Mouse (Mus musculus): ENCODE measurements around the gene Fam3c.
"Not testable (repeated sequence)": the region's sequence is repeated elsewhere in the genome, so short reads cannot be mapped to it uniquely, and the experiment has no call there.

Fam3c gene

GRCm38 (mm10) chr6:22292056-22292455 lies 64.0 kb downstream of the Fam3c start:
- no peak for DNase-seq (ENCODE audit: low spot score)

DNA sequence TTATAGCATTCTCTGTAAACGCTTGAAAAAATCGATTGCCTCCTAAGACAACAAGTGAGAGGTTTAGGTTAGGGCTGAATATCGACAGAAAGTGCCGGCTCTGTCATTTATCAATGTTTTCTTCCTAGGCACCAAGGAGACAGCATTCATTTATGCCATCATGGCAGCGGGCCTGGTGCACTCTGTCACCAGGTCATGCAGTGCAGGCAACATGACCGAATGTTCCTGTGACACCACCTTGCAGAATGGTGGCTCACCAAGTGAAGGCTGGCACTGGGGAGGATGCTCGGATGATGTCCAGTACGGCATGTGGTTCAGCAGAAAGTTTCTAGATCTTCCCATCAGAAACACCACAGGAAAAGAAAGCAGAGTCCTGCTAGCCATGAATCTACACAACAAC lies 65.3 kb downstream of the Fam3c start:
- DNase-seq (ENCODE audit: low spot score): no peak

DNA sequence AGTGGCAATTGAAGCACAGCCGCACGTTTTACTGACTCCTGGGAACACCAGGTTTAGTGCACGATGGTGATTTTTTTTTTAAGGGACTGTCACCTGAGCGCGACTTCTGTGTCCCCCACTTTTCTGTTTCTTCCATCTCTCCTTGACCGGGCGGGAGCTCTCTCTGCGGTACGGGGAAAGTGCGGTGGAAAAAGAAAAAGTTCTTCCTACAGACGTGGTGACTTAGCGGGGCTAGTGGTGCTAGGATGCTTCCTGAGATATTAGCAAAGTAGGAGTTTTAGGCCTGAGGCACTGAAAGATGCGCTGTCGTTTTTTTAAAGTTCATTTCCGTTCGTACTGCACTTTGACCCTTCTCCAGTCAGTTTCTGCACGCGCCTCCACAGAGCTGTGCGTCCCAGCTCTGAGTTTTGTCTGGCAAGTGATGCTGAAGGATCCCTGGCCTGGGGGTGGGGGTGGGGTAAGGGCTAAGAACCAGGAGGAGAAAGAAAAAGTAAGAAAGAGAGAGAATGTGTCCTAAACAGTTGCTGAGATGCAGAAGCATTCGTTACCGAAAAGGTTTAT lies 66.5 kb downstream of the Fam3c start:
- no peak for DNase-seq (ENCODE audit: low spot score)

GRCm38 (mm10) chr6:22288737-22289460 lies 67.1 kb downstream of the Fam3c start:
- peak; percentile 32 for DNase-seq (ENCODE audit: low spot score)

DNA sequence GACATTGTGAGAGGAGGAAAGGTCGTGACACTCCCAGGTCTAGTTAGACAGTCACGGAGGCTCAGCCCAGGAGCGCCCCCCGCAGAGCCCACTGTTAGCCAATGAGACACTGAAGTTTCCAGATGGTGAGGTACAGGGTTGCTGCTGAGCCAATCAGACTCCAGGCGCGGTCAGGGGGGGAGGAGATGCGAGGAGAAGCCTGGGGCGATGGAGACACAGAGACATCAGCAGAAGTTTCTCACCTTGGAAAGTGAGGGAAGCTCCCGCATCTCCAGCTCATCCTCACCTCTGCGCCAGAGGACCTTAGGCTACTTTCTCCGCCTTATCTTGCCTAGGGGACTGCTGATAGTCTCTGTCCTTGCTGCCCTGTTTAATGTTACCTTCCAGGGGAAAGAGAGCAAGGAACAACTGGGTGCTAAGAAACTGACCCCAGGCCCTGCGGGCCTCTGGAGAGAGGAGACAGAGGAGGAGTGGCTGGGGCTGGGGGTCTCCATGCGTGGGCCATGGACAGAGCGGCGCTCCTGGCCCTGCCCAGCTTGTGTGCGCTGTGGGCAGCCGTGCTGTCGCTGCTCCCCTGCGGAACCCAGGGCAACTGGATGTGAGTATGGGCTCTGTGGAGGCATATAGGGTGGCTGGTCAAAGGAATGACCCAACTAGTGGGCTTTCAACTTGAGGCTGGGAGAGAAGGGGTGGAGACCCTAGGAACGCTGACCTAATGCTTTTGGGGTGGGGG lies 67.9 kb downstream of the Fam3c start, which contains the start of gene Wnt16:
Gene Wnt16, plus strand, starts transcription at position 224 of the 733 bp plus-strand sequence.
- peak; percentile 45 for DNase-seq (ENCODE audit: low spot score)

- no peak for DNase-seq (ENCODE audit: low spot score)
Observed at GRCm38 (mm10) chr6:22282405-22282804, 73.6 kb downstream of the Fam3c start.

DNA sequence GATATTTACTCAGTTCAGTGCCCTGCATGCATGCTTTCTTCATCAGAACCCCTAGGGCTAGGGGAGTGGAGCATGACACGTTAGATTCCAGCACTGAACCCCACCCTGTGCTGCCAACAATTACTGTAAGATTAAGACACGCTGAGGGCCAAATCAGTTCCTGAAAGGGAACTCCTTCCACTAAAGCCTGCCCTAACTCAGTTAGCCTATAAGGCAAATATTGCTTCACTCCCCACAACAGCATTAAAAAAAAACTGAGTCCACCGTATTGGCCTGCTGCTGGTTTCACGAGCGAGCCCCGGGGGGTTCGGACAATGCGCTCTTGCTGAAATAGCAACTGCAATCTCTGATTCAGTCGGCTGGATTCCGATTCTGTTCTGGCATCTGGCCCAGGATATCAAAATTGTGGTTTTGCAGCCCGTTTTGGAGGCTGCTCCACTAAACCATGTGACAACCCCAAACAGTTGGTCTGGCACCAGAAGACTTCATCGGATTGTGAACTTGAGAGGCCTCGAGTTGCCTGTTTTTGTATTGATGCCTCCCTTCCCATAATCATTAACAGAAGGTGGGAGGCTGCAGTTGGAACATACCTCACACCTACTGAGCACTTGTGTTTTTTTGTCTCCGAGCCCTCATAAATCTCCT lies 75.7 kb downstream of the Fam3c start:
- DNase-seq (ENCODE audit: low spot score): peak; percentile 43

DNA sequence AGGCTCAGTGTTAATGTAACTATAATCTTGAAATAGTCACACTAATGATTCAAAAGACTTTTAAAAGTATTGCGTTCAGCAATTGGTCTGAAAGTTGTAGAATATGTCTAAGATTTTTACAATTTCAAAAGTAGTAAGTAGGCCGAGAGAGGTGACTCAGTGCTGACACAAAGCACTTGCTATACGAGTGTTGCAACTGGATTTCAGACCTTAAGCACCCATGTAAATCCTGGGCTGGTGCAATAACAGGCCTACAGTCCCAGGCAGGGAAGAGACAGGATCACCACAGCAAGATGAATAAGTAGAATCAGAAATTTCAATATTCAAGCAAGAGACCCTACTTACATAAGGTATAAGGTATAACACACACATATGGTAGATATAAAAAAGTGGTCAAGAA lies 78.1 kb downstream of the Fam3c start:
- no peak for DNase-seq (ENCODE audit: low spot score)

DNA sequence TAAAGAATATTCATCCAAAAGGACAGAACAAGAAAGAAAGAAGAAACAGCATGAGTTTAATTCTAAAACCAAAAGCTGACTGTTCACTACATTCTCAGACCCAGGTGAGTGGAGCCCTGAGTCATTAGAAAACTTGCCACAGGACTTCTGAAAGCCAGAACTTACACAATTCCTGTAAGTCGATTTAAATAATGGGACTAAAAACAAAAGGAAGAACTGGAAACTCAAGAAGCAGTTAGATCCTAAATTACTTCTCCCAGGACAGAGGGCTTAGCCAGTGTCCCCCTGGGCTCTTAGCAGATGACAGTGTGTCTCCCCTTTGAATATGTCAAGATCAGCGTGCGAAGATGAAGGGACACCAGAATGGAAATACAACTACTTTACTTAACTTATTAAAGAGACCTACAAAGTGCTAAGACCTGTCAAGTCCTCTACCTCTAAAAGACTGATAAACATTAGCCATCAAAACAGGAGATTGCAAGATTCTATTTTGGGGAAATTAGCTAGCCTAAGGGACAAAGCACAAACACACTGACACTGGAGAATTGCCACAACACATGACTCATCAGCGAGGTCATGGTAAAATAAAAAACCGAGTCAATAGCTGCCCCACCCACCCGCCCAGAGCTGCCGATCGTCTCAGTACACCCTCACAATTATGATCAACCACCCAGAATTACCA lies 86.1 kb downstream of the Fam3c start:
- no peak for DNase-seq (ENCODE audit: low spot score)

DNA sequence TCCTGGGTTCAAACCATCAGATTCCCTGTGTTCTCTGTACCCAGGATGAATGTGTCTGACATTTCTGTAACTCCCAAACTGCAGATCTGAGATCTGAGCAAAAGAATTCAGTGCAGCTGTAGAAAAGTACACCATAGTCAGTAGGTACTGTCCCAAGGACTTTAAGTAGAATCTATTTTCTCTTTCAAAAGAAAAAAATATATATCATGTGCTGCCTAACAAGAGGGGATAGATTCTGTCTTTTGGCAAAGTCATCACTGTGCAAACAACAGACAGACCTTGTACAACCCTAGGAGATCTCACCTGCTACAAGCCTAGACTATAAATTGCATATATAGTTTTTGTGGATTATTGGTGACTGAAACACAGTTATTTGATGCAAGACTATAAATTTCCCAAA lies 87.4 kb downstream of the Fam3c start:
- DNase-seq (ENCODE audit: low spot score): no peak

DNA sequence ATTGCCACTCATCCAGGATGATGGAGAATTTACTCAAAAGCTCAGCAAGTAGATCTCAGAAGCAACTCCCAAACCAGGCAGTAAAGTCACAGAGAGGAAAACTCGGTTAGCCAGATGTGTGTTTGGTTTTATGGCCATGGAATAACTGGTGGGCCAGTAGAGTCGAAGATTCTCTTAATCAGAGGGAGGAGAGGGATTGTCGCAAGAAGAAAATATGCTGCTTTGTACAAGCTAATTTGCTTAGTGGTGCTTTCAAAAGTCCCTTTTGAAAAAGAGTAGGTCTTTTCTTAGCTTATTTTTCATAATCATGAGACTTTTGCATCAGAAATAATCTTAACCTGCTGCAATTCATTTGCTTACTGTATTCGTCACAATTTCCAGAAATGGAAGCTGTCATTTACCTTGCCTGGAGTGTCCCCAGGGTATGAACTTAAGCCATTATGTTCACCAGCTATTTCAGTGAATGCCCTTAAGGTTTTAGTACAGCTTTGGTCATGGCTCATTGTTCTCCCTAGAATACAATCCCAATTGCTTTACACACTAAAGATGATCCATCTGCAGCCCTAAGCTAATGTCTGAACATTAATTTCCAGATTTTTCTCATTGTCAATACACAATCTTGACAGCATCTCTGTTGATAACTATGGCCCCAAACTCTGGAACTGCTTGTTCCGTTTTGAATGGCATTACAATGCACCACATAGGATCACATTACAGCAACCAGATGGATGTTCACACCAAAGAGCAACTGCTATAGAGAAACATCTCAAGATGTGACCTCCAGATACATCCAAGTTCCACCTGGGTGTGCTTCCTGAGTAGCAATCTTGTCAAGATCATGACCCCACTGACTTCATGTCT lies 88.0 kb downstream of the Fam3c start:
- no peak for DNase-seq (ENCODE audit: low spot score)

DNA sequence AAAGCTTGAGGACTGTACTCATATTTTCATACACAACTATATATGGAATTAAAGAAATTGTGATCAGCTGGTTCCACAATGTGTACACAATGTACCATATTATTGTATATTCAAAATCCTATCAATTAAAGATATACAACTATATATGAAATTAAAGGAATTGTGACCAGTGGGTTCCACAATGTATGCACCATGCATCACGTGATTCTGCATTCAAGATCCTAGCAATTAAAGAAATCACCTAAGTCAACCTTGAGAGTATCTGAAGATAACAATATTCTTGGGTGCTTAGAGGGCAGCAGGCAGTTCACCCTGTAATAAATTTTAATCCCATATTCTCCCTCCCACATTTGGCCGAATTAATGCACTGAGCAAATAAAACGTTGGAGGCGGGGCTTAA lies 90.0 kb downstream of the Fam3c start:
- no peak for DNase-seq (ENCODE audit: low spot score)

DNA sequence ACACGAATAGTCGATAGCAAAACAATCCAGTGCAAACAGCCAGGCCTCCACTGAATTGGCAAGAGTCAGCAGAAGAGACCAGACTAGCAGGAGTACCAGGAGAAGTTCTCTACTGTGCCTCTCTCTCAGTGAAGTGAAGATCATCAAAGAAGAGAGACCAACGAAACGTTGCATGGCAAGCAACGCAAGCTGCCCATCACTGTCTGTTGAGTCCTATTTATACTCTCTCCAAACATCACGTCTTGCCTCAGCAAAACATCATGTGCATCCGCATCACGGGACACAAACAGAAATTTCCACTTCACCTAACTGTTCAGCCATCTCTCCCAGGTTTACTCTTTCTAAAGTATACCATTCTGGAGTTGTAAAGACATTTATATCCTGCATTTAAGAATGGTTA lies 91.9 kb downstream of the Fam3c start:
- DNase-seq (ENCODE audit: low spot score): not testable (repeated sequence)

DNA sequence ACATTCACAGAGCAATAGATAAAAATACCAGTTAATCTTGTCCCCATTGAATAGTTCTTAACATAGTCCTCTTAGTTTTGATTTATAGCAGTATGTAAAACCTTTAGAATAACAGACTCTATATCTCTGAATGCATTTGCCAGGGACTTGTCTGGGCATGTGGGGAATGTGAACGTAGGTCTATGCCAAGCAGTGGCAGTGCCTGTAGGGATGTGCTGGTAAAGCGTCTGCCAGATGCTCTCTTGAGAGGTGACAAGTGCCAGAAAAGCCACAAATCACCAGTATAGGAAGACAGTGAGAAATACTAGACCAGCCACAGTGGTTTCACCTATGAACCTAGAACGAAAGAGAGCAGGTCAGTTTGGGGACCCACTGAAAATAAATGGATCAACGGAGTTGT lies 93.5 kb downstream of the Fam3c start:
- no peak for DNase-seq (ENCODE audit: low spot score)

- no peak for DNase-seq (ENCODE audit: low spot score)
Observed at GRCm38 (mm10) chr6:22258784-22259183, 97.3 kb downstream of the Fam3c start.

All from ovary, postnatal 36 days (tissue).